Mouse (Mus musculus): ENCODE measurements around the gene Rcor1.

The Rcor1 gene

GRCm38 (mm10) chr12:111162312-111163061 lies 123.3 kb downstream of the Rcor1 start:
- no peak for DNase-seq (ENCODE audit: low read depth, low spot score)

GRCm38 (mm10) chr12:111164310-111164751 lies 125.2 kb downstream of the Rcor1 start:
- DNase-seq (ENCODE audit: low read depth, low spot score): no peak

- no peak for DNase-seq (ENCODE audit: low read depth, low spot score)
Measured at GRCm38 (mm10) chr12:111165146-111165812, 126.1 kb downstream of the Rcor1 start.
